Mouse (Mus musculus) kidney, adult 2 months (tissue): ENCODE measurements around the gene Rad51b.

ENCODE experiments used
- CTCF ChIP-seq: fragments of 200-500 bp; conservative IDR thresholded peaks from 2 replicates; pipeline ENCODE4 v1.5.1; 2011; ENCODE audit warnings: low read depth, mild to moderate bottlenecking, control low read depth, low read length, moderate library complexity, mixed read lengths; ENCODE audit not compliant: insufficient read depth, insufficient read length
- POLR2A ChIP-seq: fragments of 200-500 bp; IDR thresholded peaks from one replicate; pipeline ENCODE4 v1.6.1; 2011; ENCODE audit warnings: low read depth, low read length, control low read depth

DNA sequence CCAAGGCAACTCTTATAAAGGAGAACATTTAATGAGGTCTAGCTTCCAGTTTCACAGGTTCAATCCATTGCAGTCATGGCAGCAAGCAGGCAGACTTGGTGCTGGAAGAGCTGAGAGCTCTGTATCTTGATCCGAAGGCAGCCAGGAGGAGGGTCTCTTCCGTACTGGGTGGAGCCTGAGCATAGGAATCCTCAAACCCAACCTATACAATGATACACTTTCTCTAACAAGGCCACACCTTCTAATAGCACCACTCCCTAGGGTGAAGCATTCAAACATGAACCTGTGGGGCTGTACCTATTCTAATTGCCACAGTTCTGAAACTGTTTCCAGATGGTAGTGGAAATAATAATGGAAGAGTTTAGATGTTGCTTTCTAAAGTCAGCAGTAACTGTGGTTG lies 33.5 kb downstream of the Rad51b start:
- TF ChIP-seq CTCF = no peak
- no peak for TF ChIP-seq POLR2A
